Mouse (Mus musculus) ovary, postnatal 10 days (tissue): ENCODE results near the gene Tbccd1.

Source experiments
- DNase-seq: peaks from one replicate; pipeline ENCODE4 v3.0.0; 2022; ENCODE audit warnings: low spot score

The Tbccd1 gene

GRCm38 (mm10) chr16:22872397-22872796, 14.9 kb upstream of the Tbccd1 start:
- DNase-seq = no peak

- DNase-seq = no peak
Measured at GRCm38 (mm10) chr16:22856773-22857172, 696 bp downstream of the Tbccd1 start.

- no peak for DNase-seq
Measured at GRCm38 (mm10) chr16:22852709-22853108, 4.8 kb downstream of the Tbccd1 start.

GRCm38 (mm10) chr16:22848331-22848730, 9.1 kb downstream of the Tbccd1 start:
- no peak for DNase-seq

- DNase-seq = no peak
Measured at GRCm38 (mm10) chr16:22847686-22848085, 9.8 kb downstream of the Tbccd1 start.

GRCm38 (mm10) chr16:22845481-22845880, 12.0 kb downstream of the Tbccd1 start:
- DNase-seq = no peak

- no peak for DNase-seq
Measured at GRCm38 (mm10) chr16:22844834-22845233, 12.6 kb downstream of the Tbccd1 start.

GRCm38 (mm10) chr16:22844061-22844801, 13.2 kb downstream of the Tbccd1 start:
- DNase-seq = peak; percentile 56

- no peak for DNase-seq
Measured at GRCm38 (mm10) chr16:22842871-22843270, 14.6 kb downstream of the Tbccd1 start.

- DNase-seq = no peak
Measured at GRCm38 (mm10) chr16:22839146-22839857, 18.2 kb downstream of the Tbccd1 start.

- no peak for DNase-seq
Measured at GRCm38 (mm10) chr16:22832932-22833525, 24.4 kb downstream of the Tbccd1 start.

GRCm38 (mm10) chr16:22820731-22821130, 36.7 kb downstream of the Tbccd1 start:
- no peak for DNase-seq

- DNase-seq = no peak
Measured at GRCm38 (mm10) chr16:22811477-22811876, 46.0 kb downstream of the Tbccd1 start, which contains the start of gene Crygs. Crygs (minus strand) TSS chr16:22811577.

- no peak for DNase-seq
Measured at GRCm38 (mm10) chr16:22807468-22808070, 49.9 kb downstream of the Tbccd1 start.

- DNase-seq = no peak
Measured at GRCm38 (mm10) chr16:22802786-22803185, 54.7 kb downstream of the Tbccd1 start.

GRCm38 (mm10) chr16:22800849-22801109, 56.7 kb downstream of the Tbccd1 start:
- DNase-seq = no peak

GRCm38 (mm10) chr16:22800026-22800848, 57.2 kb downstream of the Tbccd1 start:
- DNase-seq = no peak

- no peak for DNase-seq
Measured at GRCm38 (mm10) chr16:22798520-22798919, 58.9 kb downstream of the Tbccd1 start.

- no peak for DNase-seq
Measured at GRCm38 (mm10) chr16:22797521-22797920, 59.9 kb downstream of the Tbccd1 start.

GRCm38 (mm10) chr16:22795497-22795896, 62.0 kb downstream of the Tbccd1 start:
- no peak for DNase-seq

GRCm38 (mm10) chr16:22791235-22791634, 66.2 kb downstream of the Tbccd1 start:
- no peak for DNase-seq

- no peak for DNase-seq
Measured at GRCm38 (mm10) chr16:22789908-22790367, 67.5 kb downstream of the Tbccd1 start.
